Mouse (Mus musculus) ES-E14 (cell line): ENCODE data around the gene Aars2. TPM values are rescaled to one million over a fixed set of nuclear protein-coding genes. Genes with fewer than 3 reads are reported as not detected.

Experiments
- DNase-seq: peaks from one replicate; pipeline ENCODE4 v3.0.0-alpha.2; 2013; ENCODE audit warnings: low read depth, low spot score
- H3K27ac ChIP-seq: 2 replicates; pipeline ENCODE4 v1.5.1; 2012; ENCODE audit warnings: low read depth, mild to moderate bottlenecking, low read length, moderate library complexity, mixed read lengths; ENCODE audit not compliant: poor library complexity, insufficient read depth, severe bottlenecking
- H3K36me3 ChIP-seq: 2 replicates; pipeline ENCODE4 v1.6.1; 2012; ENCODE audit warnings: mild to moderate bottlenecking, low read length, moderate library complexity, mixed read lengths; ENCODE audit not compliant: control insufficient read depth, poor library complexity, insufficient read depth, severe bottlenecking
- H3K4me1 ChIP-seq, 2 experiments: fragments of 150-350 bp in 1 of 2; sonication (generic) in 1 of 2; 2 replicates each; pipeline ENCODE4 v1.6.1; 2012; ENCODE audit warnings: low read length in 2 of 2, mild to moderate bottlenecking in 1 of 2, mixed read lengths in 1 of 2; ENCODE audit not compliant: control insufficient read depth in 2 of 2, insufficient read depth in 2 of 2, poor library complexity in 1 of 2
- H3K4me3 ChIP-seq, 2 experiments: fragments of 150-350 bp in 1 of 2; sonication (generic) in 1 of 2; 2 replicates each; pipeline ENCODE4 v1.5.1; 2012; ENCODE audit warnings: low read length in 2 of 2, low read depth in 1 of 2, mild to moderate bottlenecking in 1 of 2, mixed read lengths in 1 of 2; ENCODE audit not compliant: insufficient read depth in 1 of 2, poor library complexity in 1 of 2, severe bottlenecking in 1 of 2
- H3K9ac ChIP-seq: 2 replicates; pipeline ENCODE4 v1.6.1; 2012; ENCODE audit warnings: low read depth, mild to moderate bottlenecking, low read length, mixed read lengths; ENCODE audit not compliant: poor library complexity, insufficient read depth, severe bottlenecking
- H3K9me3 ChIP-seq: fragments of 150-350 bp; sonication (generic); 2 replicates; pipeline ENCODE4 v1.6.1; 2012; ENCODE audit warnings: low read depth, mild to moderate bottlenecking, low read length; ENCODE audit not compliant: control insufficient read depth, insufficient read depth
- CHD2 ChIP-seq: IDR thresholded peaks from 2 replicates; pipeline ENCODE4 v1.6.1; 2014; ENCODE audit warnings: mild to moderate bottlenecking, low read depth, low read length, inconsistent platforms
- HCFC1 ChIP-seq: IDR thresholded peaks from 2 replicates; pipeline ENCODE4 v1.6.1; 2012; ENCODE audit warnings: low read length, inconsistent platforms, borderline replicate concordance; ENCODE audit not compliant: insufficient read depth
- MAFK ChIP-seq: IDR thresholded peaks from 2 replicates; pipeline ENCODE4 v1.6.1; 2014; ENCODE audit warnings: mild to moderate bottlenecking, low read depth, low read length, inconsistent platforms; ENCODE audit not compliant: insufficient read depth
- ZC3H11A ChIP-seq: IDR thresholded peaks from 2 replicates; pipeline ENCODE4 v1.6.1; 2012; ENCODE audit warnings: low read depth, mild to moderate bottlenecking, inconsistent platforms, low read length, borderline replicate concordance
- ZNF384 ChIP-seq: IDR thresholded peaks from 2 replicates; pipeline ENCODE4 v1.6.1; 2012; ENCODE audit warnings: low read depth, low read length, inconsistent platforms
- in situ Hi-C, 2 experiments: fragments of 600-800 bp; cut with MboI; formaldehyde crosslinking; loops; one replicate each; pipeline ENCODE4 v1.15.1; 2025; ENCODE audit warnings: low sequenced_read_pairs in 2 of 2, inconsistent platforms in 1 of 2; ENCODE audit not compliant: unreplicated experiment in 2 of 2
- total RNA-seq: library from RNA; depleted of rRNA; stranded (reverse); fragments of 300-350 nt; gene quantifications from 2 replicates; pipeline ENCODE4 v1.2.3, GENCODE M21; 2012

The Aars2 gene
- total RNA-seq, 1 experiment: 36.6 TPM

GRCm38 (mm10) chr17:45543115-45543514 lies 36.5 kb downstream of the Aars2 start:
- H3K36me3 ChIP-seq: no peaks in the 10 kb centered on the region
- no peak overlapping the region for H3K9ac ChIP-seq
- in situ Hi-C loops: no loop called here

GRCm38 (mm10) chr17:45544001-45544872 lies 37.6 kb downstream of the Aars2 start:
- no peak overlapping the region for H3K27ac ChIP-seq
- in situ Hi-C loops: no loop called here

More at GRCm38 (mm10) chr17:45543115-45543514, 36.5 kb downstream of the Aars2 start:
- DNase-seq: no peak
- H3K4me3 ChIP-seq: no peak overlapping the region
- peaks cover 2 to 18% of the 10 kb centered on the region in 2 experiments; a peak in 3 of 4 replicates for H3K4me1 ChIP-seq
- H3K27ac ChIP-seq: no peak overlapping the region
- TF ChIP-seq ZNF384 (no peak), HCFC1 (no peak), ZC3H11A (no peak), CHD2 (no peak), MAFK (no peak)
- H3K9me3 ChIP-seq: no peaks in the 10 kb centered on the region

GRCm38 (mm10) chr17:45544873-45545277 lies 38.2 kb downstream of the Aars2 start:
- H3K4me3 ChIP-seq: peak overlapping the region; percentile 35 to 56; a peak in 3 of 4 replicates
- no peaks in the 10 kb centered on the region for H3K36me3 ChIP-seq
- H3K9ac ChIP-seq: peak overlapping the region; percentile 39
- TF ChIP-seq HCFC1: no peak
- no peak for TF ChIP-seq ZNF384
- TF ChIP-seq CHD2: no peak
- TF ChIP-seq ZC3H11A: no peak
- TF ChIP-seq MAFK: no peak
- no peak overlapping the region for H3K27ac ChIP-seq
- H3K9me3 ChIP-seq: no peaks in the 10 kb centered on the region
- no peak for DNase-seq
- peaks cover 4 to 16% of the 10 kb centered on the region in 2 experiments; a peak in 3 of 4 replicates for H3K4me1 ChIP-seq
- in situ Hi-C loops: no loop called here

More at GRCm38 (mm10) chr17:45544001-45544872, 37.6 kb downstream of the Aars2 start:
- peaks cover 4 to 20% of the 10 kb centered on the region in 2 experiments; a peak in 3 of 4 replicates for H3K4me1 ChIP-seq
- no peaks in the 10 kb centered on the region for H3K36me3 ChIP-seq
- DNase-seq: peak; percentile 93
- H3K4me3 ChIP-seq: peak overlapping the region; percentile 35 to 56
- no peaks in the 10 kb centered on the region for H3K9me3 ChIP-seq
- H3K9ac ChIP-seq: peak overlapping the region; percentile 39
- TF ChIP-seq ZNF384 (peak; percentile 97), CHD2 (no peak)

GRCm38 (mm10) chr17:45545278-45545961 lies 38.8 kb downstream of the Aars2 start:
- Histone ChIP-seq H3K4me1 (peaks cover 4 to 16% of the 10 kb centered on the region in 2 experiments; a peak in 3 of 4 replicates), H3K27ac (no peak overlapping the region), H3K9ac (peak overlapping the region; percentile 39)

More at GRCm38 (mm10) chr17:45545278-45545961, 38.8 kb downstream of the Aars2 start:
- H3K36me3 ChIP-seq: no peaks in the 10 kb centered on the region
- no peak for DNase-seq
- TF ChIP-seq CHD2: no peak
- TF ChIP-seq HCFC1: no peak
- TF ChIP-seq ZC3H11A: no peak
- TF ChIP-seq MAFK: no peak
- TF ChIP-seq ZNF384: no peak
- H3K9me3 ChIP-seq: no peaks in the 10 kb centered on the region
- in situ Hi-C loops: no loop called here
- peak overlapping the region; percentile 35 to 56; a peak in 3 of 4 replicates for H3K4me3 ChIP-seq
